Mouse (Mus musculus): ENCODE data around the gene Gpbar1.
"Not testable (repeated sequence)": the region's sequence is repeated elsewhere in the genome, so short reads cannot be mapped to it uniquely, and the experiment has no call there.

Gene Gpbar1

DNA sequence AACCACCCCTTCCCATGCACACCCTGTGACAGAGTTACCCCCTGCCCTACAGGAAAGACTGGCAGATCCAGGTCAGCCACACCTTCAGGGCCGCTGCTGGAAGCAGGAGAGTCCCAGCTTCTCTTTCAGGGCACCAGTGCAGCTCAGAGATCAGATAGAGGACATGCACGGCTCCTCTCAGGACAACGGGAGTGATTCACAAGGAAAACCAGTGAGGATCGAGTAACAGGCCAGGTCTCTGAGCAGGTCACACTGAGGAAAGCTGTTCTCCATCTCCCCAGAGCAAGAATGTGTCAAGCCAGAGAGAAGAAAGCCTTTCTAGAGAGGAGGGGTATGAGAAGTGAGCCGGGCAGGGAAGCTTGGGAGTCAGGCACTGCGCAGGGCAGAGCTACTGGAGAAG is 18.1 kb downstream of the Gpbar1 start:
- DNase-seq: peak; percentile 33

DNA sequence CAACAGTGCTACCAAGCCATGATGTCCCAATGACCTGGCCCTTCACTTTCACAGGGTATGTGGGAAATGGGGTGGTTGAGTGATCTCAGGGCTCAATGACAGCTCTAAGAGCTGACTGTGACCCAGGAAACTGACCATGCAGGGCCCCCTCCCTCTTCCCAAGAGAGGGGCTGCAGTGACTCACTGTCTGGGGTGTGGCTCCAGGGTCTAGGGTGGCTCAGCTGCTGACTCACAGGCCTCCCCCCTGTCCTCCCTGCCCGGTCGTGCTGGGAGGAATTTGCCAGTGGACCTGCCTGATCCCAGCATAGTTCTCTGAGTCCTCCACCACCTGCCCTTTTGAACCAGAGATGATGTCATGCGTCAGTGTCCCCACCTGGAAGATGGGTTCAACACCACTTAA is 18.9 kb downstream of the Gpbar1 start:
- peak; percentile 56 for DNase-seq

DNA sequence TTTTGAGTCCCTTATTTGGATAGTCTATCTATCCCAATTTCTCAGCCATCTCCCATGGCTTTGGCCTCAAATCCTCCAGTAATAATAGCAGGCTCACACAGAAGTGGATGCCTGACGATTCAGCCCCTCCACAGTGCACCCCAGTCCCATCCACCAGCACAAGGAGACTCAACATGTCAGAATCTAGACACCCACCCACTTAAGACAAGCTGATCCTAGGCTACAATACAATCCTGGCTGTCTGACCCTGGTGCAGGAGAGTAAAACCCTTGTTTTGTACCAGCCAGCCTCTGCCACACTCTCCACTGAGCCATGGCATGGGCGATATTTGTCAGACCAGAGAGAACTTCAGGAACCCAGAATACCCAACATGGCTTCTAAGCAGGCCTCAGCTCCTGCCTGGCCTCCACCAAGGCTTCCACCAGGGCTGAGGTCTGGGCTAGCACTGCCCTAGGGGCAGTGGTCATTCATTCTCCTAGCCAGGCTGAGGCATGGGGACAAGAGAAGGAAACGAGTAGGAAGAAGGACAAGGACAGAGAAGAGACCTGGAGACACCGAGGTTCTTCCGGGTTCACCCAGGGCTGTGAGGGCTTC is 19.9 kb downstream of the Gpbar1 start:
- DNase-seq: no peak

DNA sequence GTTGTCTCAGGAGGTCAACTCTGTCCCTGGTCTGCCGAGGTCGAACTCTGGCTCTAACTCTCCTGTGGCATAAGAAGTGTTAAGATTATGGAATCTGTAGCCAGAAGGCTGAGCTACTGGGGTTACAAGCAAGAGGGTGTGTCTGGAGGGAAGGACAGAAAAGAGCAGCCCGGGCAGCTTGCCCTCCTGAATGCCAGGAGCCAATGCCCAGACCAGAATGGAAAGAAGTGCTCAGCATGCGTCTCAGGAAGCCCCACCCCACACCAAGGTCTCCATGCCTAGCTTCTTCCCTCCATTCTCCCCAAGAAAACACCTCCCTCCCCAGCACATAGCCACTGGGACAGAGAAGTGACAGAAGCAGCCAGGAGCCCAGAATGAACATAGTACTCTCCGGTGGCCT is 20.6 kb downstream of the Gpbar1 start:
- DNase-seq: no peak

DNA sequence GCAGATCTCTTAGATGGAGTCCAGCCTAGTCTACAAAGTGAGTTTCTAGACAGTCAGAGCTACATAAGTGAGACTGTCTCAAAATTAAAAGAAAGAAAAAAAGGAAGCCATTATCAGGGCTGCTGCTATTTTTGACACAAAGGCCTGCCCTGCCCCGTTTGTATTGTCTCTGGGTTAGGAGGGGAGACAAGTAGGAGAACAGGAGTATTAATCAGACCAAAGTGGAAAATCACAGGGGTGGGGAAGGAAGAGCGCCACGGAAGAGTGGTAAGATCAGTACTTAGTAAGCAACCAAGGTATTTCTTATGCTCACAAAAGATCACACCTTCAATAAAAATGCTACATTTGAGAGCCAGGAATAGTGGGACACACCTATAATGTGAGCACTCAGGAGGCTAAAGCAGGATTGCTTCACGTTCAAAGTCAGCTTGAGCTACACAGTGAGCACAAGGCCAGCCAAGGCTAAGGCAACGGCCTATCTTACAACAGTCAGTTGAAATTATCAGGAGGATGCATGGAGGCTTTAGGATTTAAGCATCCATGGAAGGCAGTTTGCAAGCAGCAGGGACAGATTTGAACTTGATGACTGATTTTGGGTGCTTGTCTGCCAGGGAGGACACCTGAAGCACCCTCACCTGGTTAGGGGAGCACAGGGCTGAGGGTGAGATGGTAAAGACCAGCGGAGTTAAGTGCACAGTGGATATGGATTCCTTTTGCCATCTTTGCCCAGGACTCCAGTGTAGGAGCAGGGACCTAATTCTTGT is 22.2 kb downstream of the Gpbar1 start:
- DNase-seq: peak; percentile 22

DNA sequence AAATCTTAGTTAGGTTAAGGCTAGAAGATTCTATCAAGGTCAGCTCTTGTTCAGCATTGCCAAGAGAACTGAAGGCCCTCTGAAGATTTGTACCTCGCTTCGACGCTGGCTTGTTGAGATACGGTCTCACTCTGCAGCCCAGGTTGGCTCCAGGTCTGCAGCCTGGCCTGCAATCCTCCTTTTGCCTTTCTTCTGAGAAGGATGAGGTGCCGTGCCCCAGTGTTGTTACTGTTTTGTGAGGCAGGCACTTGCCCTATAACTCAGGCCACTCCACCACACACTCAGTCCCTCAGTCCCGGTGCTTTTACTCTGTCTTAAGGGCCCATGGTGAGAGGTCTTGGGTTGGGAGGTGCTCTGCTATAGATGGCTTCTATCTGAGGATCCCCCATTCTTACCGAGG is 23.9 kb downstream of the Gpbar1 start:
- DNase-seq: peak; percentile 5

DNA sequence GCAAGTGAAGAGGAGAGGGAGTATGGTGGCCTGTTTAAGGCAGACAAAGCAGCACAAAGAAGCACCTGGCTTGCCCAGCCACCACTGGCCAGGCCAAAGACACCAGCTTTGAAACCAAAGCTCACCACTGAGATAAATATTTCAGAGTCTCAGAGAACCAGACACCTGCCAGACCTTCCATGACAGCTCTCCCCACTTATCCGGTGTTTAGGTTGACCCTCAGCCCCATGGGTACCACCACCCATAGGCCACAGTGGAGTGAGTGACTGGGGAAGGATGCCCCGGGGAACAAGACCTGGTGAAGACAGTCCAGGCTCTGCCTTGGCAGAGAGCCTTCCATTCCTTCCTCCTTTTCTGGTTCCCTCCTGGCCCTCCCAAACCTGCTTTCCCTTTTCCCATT is 24.5 kb downstream of the Gpbar1 start:
- DNase-seq: peak; percentile 19

DNA sequence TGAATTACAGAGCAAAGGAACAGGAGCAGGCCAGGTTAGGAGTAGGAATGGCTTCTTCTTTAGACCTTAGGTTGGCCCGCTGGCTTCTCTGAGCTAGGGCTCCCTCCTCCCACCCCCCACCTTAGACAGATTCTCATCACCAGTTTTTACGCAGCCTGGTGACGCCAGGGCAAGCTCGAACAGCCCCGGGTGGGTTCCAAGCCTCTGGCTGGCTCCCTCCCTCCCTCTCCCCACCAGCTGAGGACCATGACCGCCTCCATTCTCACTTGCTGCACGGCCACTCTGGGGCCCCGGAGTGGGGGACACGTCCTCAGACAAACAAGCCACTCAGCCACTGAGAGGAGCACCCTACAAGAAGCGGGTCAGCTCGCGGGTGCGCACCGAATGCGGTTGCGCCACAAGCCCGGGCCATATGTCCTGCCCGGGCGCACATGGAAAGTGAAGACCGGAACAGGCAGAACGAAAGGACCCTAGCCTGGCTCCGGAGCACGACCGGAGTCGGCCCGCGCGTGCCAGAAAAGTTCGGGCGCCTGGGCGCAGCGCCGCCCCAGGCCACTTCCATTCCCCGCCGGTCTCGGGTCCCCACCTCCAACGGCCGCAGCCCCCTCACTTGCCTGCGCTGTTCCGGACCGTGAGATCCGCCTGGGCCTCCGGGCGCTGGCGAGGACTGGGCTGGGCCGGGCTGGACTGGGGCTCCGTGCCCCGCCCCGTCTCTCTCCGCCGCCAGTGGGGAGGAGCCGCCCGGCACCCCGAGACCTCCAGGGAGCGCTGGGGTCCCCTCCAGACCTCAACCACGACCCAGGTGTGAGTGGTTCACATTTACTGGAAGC is 25.4 kb downstream of the Gpbar1 start:
- peak; percentile 90 for DNase-seq

DNA sequence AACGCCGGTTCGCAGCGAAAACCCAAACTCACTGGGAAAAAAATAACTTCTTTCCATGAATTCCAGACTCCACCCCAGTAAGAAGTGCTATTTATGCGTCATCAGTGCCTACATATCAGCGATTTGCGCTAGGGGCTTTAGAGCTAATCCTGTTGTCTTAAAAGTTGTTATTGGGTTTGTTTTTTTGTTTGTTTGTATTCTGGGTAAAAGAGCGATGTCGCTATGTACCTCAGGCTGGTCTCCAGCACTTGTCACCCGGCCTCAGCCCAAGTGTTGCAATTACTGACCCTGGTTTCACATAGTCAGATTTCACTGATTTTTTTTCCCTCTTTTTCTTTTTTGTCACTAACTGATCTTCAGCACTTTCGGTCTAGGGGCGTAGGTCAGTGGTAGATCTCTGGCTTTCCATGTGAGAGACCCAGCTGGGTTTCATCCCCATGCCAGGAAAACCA is 26.0 kb downstream of the Gpbar1 start:
- DNase-seq: no peak

DNA sequence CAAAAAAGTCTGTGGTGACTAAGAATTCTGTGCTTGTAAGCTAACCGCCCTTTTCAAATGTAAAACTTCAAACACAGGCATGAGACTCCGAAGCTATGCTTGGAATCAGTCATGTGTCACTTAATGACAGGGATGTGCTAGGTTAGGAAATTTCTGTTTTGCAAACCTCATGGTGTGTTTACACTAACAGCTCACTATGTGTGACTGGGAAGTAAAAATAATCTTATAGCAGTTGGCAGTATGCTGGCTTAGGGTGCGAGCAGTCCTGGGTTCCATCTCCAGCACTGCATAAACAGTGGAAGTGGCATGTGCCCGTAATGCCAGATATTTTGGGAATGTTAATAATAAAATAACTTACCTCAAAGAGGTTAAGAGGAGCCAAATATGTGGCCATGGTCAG is 26.6 kb downstream of the Gpbar1 start:
- DNase-seq: no peak

DNA sequence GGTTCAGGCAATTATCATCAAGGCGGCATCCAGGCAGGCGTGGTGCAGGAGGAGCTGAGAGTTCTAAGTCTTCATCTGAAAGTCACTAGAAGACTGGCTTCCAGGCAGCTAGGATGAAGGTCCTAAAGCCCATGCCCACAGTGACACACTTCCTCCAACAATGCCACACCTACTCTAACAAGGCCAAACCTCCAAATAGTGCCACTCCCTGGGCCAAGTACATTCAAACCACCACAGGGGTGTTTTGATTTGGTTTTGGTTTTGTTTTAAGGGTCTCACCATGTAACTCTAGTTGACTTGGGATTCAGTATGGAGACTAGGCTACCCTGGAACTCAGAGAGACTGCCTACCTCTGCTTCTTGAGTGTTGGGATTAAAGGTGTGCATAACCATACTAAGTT is 27.2 kb downstream of the Gpbar1 start, which contains the start of gene Tmbim1:
Gene Tmbim1, minus strand, starts transcription at position 101 of the 400 bp plus-strand sequence.
- no peak for DNase-seq

DNA sequence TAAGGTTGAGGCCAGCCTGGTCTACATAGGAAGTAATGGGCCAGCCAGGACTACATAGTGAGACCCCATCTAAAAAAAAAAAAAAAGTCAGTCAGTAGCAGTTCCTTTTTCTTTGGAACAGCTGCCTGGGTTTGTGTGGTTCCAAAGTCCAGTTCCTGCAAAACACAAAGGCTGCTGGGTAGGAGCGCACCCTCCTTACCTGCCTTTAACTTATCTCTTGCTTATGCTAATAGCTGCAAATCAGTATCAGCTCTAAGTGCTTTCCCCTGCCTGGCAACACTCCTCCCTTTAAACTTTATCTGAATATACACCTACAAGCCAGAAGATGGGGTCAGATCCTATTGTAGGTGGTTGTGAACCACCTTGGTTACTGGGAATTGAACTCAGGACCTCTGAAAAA is 28.8 kb downstream of the Gpbar1 start:
- DNase-seq: no peak

DNA sequence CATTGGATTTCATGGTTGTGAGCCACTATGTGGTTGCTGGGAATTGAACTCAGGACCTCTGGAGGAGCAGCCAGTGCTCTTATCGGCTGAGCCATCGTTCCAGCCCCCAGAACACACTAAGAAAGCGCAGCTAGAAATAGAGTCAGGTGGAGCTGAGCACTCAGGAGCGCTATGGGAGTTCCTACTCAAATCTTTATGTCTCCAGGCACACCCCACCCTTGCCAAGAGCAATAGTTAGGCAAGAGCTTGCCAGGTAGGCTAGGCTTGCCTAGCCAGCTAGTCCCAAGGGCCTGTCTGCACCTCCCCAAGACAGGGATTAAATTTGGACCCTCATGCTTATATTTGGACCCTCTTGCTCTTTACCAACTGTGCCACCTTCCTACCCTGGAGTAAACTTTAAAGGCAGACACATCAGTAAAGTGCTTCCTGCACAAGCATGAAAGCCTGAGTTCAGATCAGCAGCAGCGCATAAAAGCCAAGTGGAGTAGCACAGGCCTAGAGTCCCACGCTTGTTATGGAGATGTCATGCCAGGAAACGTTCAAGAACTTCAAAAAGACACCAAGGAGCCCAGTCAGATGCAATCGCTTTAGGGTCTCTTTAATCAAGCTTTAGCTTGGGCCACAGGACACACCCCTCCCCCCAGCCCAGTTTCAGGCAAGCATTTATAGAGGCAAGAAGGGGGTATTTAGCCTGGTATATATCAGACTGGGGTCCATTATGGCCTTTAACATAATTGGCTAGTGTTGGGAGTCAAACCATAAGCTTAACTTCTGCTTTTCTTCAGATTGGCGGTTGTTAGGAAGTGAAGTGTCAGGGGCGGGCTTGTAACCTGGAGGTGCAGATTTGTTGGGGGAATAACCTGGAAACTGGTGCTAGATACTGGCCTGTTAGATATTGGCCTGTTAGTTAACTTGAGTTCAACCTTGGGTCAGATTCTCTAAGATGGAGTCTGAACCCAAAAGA is 29.9 kb downstream of the Gpbar1 start:
- no peak for DNase-seq

DNA sequence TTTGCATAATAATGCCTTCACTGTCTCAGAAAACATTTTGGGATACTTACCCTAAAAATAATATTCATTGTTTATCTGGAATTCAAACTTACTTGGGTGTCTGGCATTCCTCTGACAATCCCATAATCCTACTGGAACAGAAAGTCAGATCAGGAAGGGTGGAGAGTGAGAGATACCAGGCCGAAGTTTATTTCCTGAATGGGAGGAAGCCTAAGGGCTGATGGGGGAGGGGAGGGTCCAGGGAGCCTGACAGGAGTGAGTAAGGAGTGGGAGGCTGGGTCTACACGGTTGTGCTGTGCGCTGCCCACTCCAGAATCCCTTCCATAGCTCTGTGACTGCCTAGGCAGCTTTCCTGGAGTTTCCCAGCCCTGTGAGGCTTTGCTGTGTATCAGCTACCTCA is 31.4 kb downstream of the Gpbar1 start:
- peak; percentile 66 for DNase-seq

DNA sequence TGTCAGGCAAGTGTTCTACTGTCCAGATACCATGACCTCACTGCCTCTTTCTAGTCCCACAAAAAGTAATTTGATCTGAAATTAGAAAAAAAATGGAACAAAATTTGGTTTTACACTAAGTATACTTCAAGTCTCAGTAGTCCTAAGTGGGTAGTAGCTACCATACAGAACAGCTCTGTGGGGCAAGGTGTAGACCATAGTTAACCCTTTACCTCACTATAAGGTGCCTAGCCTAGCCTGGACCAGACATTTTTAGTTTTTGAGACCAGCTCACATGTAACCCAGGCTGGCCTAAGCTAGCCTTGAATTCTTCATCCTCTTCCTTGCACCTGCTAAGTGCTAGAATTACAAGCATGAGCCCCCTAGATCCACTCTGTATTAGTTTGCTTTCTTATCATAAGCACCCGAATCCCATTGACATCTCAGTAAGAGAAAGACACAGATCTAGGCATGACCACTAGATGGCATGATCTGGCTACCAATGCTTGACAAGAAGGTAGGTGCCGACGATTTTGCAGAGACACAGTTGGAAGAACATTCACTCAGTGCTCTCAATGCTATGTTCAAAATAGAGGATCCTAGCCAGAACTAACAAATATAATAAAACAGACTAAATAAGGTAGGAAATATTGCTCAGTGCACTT is 34.8 kb downstream of the Gpbar1 start:
- peak; percentile 80 for DNase-seq

DNA sequence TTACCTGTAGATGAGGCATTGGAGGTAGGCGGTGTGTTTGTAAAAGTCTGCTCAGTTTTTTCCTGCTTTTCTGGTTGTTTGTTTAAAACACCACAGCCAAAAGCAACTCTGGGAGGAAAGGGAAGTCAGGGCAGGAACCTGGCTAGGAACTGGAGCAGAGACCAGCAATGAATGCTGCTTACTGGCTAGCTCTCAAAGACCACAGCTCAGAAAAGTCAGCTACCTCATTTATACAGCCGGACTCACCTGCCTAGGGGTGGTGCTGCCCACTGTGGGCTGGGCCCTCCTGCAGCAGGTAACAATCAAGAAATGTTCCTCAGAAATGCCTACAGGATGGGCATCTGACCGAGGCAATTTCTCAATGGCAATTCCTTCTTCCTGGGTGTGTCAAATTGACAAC is 36.4 kb downstream of the Gpbar1 start:
- DNase-seq: no peak

DNA sequence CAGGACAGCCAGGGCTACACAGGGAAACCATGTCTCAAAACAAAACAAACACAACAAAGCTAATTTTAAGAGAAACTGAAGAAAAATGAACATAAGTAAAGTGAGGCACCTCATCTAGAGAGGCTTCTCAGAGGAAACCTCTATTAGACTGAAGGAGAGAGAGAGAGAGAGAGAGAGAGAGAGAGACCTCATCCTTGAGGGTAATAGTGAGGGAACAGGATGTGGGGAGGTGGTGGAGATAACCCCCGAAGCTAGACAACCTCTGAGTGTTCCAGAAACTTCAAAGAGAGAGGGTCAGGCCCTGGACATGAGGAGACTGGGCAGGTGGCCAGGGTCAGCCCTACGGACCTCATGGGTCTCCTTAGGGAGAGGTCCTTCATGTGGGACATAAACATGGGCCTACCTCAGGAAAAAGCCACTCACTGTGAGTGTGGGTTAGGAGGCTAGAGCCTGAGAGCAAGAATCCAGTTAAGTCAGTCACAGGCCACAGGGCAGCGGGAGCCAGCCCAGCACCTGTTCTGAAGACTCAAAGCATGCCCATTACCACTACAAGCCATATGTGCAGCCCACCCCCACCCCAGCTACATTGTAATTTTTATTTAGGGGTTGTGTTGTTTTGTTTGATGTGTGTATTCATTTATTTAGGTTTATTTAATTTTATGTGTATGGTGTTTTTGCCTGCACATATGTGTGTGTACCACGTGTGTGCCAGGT is 37.9 kb downstream of the Gpbar1 start:
- no peak for DNase-seq

DNA sequence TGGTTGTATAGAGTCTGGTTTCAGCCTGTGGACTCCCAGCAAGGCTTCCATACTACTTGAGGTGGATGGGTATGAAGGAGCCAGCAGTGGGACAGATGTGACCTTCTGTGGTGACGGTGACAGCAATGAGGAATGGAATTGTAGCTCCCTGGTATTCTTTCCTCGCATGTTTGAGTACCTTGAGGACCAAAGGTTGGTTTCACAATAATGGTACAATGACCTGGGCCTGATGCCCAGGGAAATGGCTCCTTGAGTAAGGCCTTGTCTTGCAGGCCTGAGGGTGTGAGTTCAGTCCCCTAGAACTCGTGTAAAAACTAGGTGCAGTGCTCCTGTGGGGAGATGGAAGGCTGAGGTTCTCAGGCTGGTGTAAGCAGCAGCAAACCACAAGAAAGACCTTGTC is 40.4 kb downstream of the Gpbar1 start:
- no peak for DNase-seq

DNA sequence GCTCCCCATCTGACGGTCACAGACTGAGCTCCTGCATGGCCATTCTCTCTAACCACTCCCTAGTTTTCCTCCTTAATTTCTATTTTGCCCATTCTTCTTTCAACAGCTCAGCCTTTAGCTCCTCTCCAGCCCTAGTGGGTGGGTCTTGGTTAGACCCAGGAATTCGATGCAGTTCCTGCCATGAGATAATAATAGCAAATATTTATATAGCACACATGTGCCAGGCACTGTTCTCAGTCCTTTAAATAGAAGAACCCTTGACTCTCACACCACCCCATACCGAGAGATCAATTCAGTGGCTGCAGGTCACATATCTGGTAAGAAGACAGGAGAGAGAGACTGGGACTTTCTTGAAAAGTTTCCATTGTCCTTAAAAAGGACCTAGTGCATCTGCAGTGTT is 43.0 kb downstream of the Gpbar1 start:
- no peak for DNase-seq

DNA sequence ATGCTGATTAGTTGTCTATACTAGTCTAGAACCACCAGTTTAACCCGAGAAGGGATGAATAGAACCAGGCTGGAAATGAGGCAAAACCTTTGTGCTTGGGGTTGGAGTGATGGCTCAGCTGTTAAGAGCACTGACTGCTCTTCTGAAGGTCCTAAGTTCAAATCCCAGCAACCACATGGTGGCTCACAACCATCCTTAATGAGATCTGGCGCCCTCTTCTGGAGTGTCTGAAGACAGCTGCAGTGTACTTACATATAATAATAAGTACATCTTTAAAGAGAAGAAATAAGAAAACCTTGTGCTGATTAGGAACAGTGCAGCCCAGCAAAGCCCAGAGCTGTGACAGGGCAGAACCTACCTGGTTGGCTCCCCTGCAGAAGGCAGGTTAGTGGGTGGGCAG is 48.6 kb downstream of the Gpbar1 start:
- not testable (repeated sequence) for DNase-seq

Data from kidney, postnatal 10 days (tissue).